Comparison of ENCODE assay signal across 26 mouse cellular contexts in genomic region chr7:63952077-63952898, GRCm38 (mm10). TPM values are rescaled to one million over a fixed set of nuclear protein-coding genes. Genes with fewer than 3 reads are reported as not detected.
DNase-seq lines count a peak whose midpoint lies in the region; ATAC-seq lines count a peak whose summit lies in the region.
"Had no signal": no experiment of that assay in that cellular context is flagged by ENCODE, and none has a peak within 500 bp of the region (broad histone marks: within the 10 kb centered on the region; RNA-seq: fewer than 3 reads in every experiment).

No protein-coding gene starts in this region.

- H3K36me3 ChIP-seq in hindbrain, embryonic 10.5 days, result no peaks in the 10 kb centered on the region
- H3K36me3 ChIP-seq in hindbrain, embryonic 13.5 days, result no peaks in the 10 kb centered on the region
- H3K36me3 ChIP-seq in embryonic facial prominence, embryonic 10.5 days (replicated peaks), result no peaks in the 10 kb centered on the region
- H3K36me3 ChIP-seq: G1E; hindbrain, embryonic 12.5 days; neural tube, embryonic 12.5 days had no signal

- ATAC-seq in hindbrain, embryonic 13.5 days (ENCODE audit: low FRiP score), result no peak
- peak; percentile 65 for ATAC-seq in activated CD4-positive, CD25-positive, alpha-beta regulatory T cell, adult 4 months
- peak; percentile 64 for ATAC-seq in inflammation-experienced regulatory T-cells, adult 6 months
- ATAC-seq in megakaryocyte-erythroid progenitor cell, adult 5-6 weeks (replicated peaks; ENCODE audit: low FRiP score, low TSS enrichment, poor library complexity, severe bottlenecking), result peak; percentile 24
- ATAC-seq: intestine, postnatal 0 days had no signal

- peak overlapping the region; percentile 36 for H3K27ac ChIP-seq in hindbrain, embryonic 10.5 days
- no peak overlapping the region for H3K27ac ChIP-seq in hindbrain, embryonic 13.5 days
- no peak overlapping the region for H3K27ac ChIP-seq in embryonic facial prominence, embryonic 10.5 days (replicated peaks)
- H3K27ac ChIP-seq: gastrocnemius, adult 2 months; hindbrain, embryonic 12.5 days; neural tube, embryonic 12.5 days had no signal

- no peaks in the 10 kb centered on the region for H3K9me3 ChIP-seq in hindbrain, embryonic 10.5 days
- no peaks in the 10 kb centered on the region for H3K9me3 ChIP-seq in hindbrain, embryonic 13.5 days
- H3K9me3 ChIP-seq in embryonic facial prominence, embryonic 10.5 days, result no peaks in the 10 kb centered on the region
- H3K9me3 ChIP-seq: G1E; hindbrain, embryonic 12.5 days; neural tube, embryonic 12.5 days had no signal

- H3K27me3 ChIP-seq in hindbrain, embryonic 10.5 days (ENCODE audit: insufficient read depth, poor library complexity, severe bottlenecking), result no peaks in the 10 kb centered on the region
- H3K27me3 ChIP-seq in hindbrain, embryonic 13.5 days, result no peaks in the 10 kb centered on the region; the same call in 1 of the 2 replicates
- H3K27me3 ChIP-seq in embryonic facial prominence, embryonic 10.5 days (replicated peaks; ENCODE audit: low read depth, poor library complexity, severe bottlenecking), result no peaks in the 10 kb centered on the region
- H3K27me3 ChIP-seq: hindbrain, embryonic 12.5 days; neural tube, embryonic 12.5 days had no signal

- WGBS in hindbrain, embryonic 10.5 days, result 57% methylated on average over 7 of the region's 7 CpGs
- 49% methylated on average over 7 of the region's 7 CpGs for WGBS in hindbrain, embryonic 13.5 days
- 57% methylated on average over 7 of the region's 7 CpGs for WGBS in embryonic facial prominence, embryonic 10.5 days

- no peak overlapping the region for H3K9ac ChIP-seq in hindbrain, embryonic 13.5 days
- H3K9ac ChIP-seq: hindbrain, embryonic 12.5 days; neural tube, embryonic 12.5 days had no signal

- no peak for DNase-seq in hindbrain, embryonic 10.5 days (ENCODE audit: low spot score)
- no peak for DNase-seq in ovary, postnatal 36 days (ENCODE audit: low spot score)
- DNase-seq in adrenal gland, postnatal 36 days, result no peak
- DNase-seq in embryonic facial prominence, embryonic 10.5 days (ENCODE audit: low spot score), result no peak
- DNase-seq: gastrocnemius, adult 2 months; heart, adult 18-20 months; kidney, postnatal 36 days; lung, postnatal 36 days; retina, postnatal 1 day; spleen, adult 18-20 months had no signal

- H3K4me2 ChIP-seq in hindbrain, embryonic 13.5 days, result no peak overlapping the region
- H3K4me2 ChIP-seq: hindbrain, embryonic 12.5 days; neural tube, embryonic 12.5 days had no signal

- H3K4me3 ChIP-seq in hindbrain, embryonic 10.5 days, result no peak overlapping the region
- no peak overlapping the region for H3K4me3 ChIP-seq in hindbrain, embryonic 13.5 days
- no peak overlapping the region for H3K4me3 ChIP-seq in embryonic facial prominence, embryonic 10.5 days
- H3K4me3 ChIP-seq: gastrocnemius, adult 2 months; hindbrain, embryonic 12.5 days; neural tube, embryonic 12.5 days had no signal

- H3K4me1 ChIP-seq in hindbrain, embryonic 10.5 days (replicated peaks), result peaks cover 52% of the 10 kb centered on the region
- H3K4me1 ChIP-seq in hindbrain, embryonic 13.5 days (replicated peaks), result peaks cover 33% of the 10 kb centered on the region
- peaks cover 24% of the 10 kb centered on the region for H3K4me1 ChIP-seq in embryonic facial prominence, embryonic 10.5 days

RNA-seq across cellular contexts. Expression of gene Klf13, which starts 13.6 kb away (rescaled TPM):
- polyA plus RNA-seq in hindbrain, embryonic 10.5 days (2016; fragmentation: Nextera tagmentation; extraction: Ambion mirVana), result 31.7 and 33.4 TPM in 2 replicates
- 25.7 and 26.9 TPM in 2 replicates for polyA plus RNA-seq in hindbrain, embryonic 13.5 days (2015; fragmentation: Nextera tagmentation; extraction: Ambion mirVana)
- 100 to 1,000 TPM; 153 to 178 TPM for polyA plus RNA-seq in activated CD4-positive, CD25-positive, alpha-beta regulatory T cell, adult 4 months (2017; shearing (Covaris generic))
- polyA plus RNA-seq in inflammation-experienced regulatory T-cells, adult 6 months (2017; shearing (Covaris generic)), result 100 to 1,000 TPM; 125 to 194 (median 163) TPM
- total RNA-seq in megakaryocyte-erythroid progenitor cell, adult 5-6 weeks (2014; fragmentation: Nextera tagmentation), result 36.6 and 56.3 TPM in 2 replicates
- total RNA-seq in megakaryocyte-erythroid progenitor cell, adult 5-6 weeks (2017), result 14.7 and 17.3 TPM in 2 replicates
- total RNA-seq in adrenal gland, postnatal 36 days (2021), result 10 to 100 TPM; 73.9 to 77.8 TPM
- polyA plus RNA-seq in embryonic facial prominence, embryonic 10.5 days (2016; fragmentation: Nextera tagmentation; extraction: Ambion mirVana), result 22.1 and 23.9 TPM in 2 replicates

RNA-seq across cellular contexts. Expression of gene E030018B13Rik, which starts 35.6 kb away (rescaled TPM):
- not detected in 2 replicates for polyA plus RNA-seq in hindbrain, embryonic 10.5 days (2016; fragmentation: Nextera tagmentation; extraction: Ambion mirVana)
- polyA plus RNA-seq in hindbrain, embryonic 13.5 days (2015; fragmentation: Nextera tagmentation; extraction: Ambion mirVana), result 0.19 TPM in 1 of 2 replicates, not detected in the other
- under 1 TPM in 1 of 2 experiments, not detected in 1; 0.56 TPM for polyA plus RNA-seq in activated CD4-positive, CD25-positive, alpha-beta regulatory T cell, adult 4 months (2017; shearing (Covaris generic))
- polyA plus RNA-seq in inflammation-experienced regulatory T-cells, adult 6 months (2017; shearing (Covaris generic)), result under 1 TPM in 1 of 3 experiments, not detected in 2; 0.62 TPM
- not detected in 2 replicates for total RNA-seq in megakaryocyte-erythroid progenitor cell, adult 5-6 weeks (2014; fragmentation: Nextera tagmentation)
- 0.15 TPM in 1 of 2 replicates, not detected in the other for total RNA-seq in megakaryocyte-erythroid progenitor cell, adult 5-6 weeks (2017)
- total RNA-seq in adrenal gland, postnatal 36 days (2021), result not detected
- not detected in 2 replicates for polyA plus RNA-seq in embryonic facial prominence, embryonic 10.5 days (2016; fragmentation: Nextera tagmentation; extraction: Ambion mirVana)
- total RNA-seq: adrenal gland, postnatal 14 days; G1E; heart, adult 18-20 months; layer of hippocampus, postnatal 25 days; left cerebral cortex, postnatal 25 days had no signal
- polyA plus RNA-seq: embryonic facial prominence, embryonic 11.5 days; G1E; intestine, postnatal 0 days; liver, adult 2 months; midbrain, embryonic 16.5 days; stomach, embryonic 16.5 days; urinary bladder, adult 2 months had no signal
